In the genomic region with DNA sequence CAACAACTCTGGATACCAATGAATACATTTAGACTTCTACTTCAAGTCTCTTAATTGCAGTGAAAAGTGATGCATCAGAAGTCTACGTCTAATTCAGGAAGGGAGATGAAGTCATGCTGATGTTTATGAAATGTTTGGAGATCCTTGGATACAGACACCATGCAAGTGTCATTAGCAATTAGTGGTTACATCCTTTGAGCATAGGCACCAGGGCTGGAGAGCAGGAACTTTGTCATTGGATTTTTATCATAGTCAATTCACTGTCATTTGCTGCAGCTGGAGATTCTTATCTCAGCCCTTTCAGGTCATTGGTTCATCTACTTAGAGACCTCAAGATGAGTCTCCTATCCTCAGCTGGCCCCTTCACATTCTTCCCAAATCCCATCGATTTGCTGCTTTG, we compare ENCODE assay signal across 20 mouse cellular contexts. TPM values are rescaled to one million over a fixed set of nuclear protein-coding genes. Genes with fewer than 3 reads are reported as not detected.
DNase-seq lines count a peak whose midpoint lies in the region.
"Had no signal": no experiment of that assay in that cellular context is flagged by ENCODE, and none has a peak within 500 bp of the region (broad histone marks: within the 10 kb centered on the region; RNA-seq: fewer than 3 reads in every experiment).

No protein-coding gene starts in this region.

- DNase-seq in heart, adult 11 months, result peak; percentile 43
- no peak for DNase-seq in heart, postnatal 25 days (ENCODE audit: low spot score)
- peak; percentile 52 for DNase-seq in Muller cell, postnatal 12 days (ENCODE audit: inconsistent ontology term)
- peak; percentile 17 for DNase-seq in retina, embryonic 14.5 days (ENCODE audit: low spot score)
- no peak for DNase-seq in left cerebral cortex, adult 18-20 months (ENCODE audit: low spot score in 2 of 2)
- no peak for DNase-seq in kidney, postnatal 25 days
- no peak for DNase-seq in right cerebral cortex, postnatal 14 days
- DNase-seq: adrenal gland, adult 2 months; adrenal gland, postnatal 10 days; adrenal gland, postnatal 25 days; cerebellum, adult 11 months; cerebellum, adult 18-20 months; cerebellum, adult 8-10 months; cerebellum, adult 9-11 months; cerebellum, postnatal 14 days; cerebellum, postnatal 36 days; embryo, embryonic 11 days; forebrain, postnatal 0 days had no signal

- intact Hi-C loops in heart, postnatal 25 days (cut with DNase I), result no loop called here

RNA-seq across cellular contexts. Expression of gene Lama4, which starts 30.6 kb away (rescaled TPM):
- total RNA-seq in heart, postnatal 25 days (2021), result 10 to 100 TPM; 72.6 to 81.7 TPM
- total RNA-seq in left cerebral cortex, adult 18-20 months (2021), result 1 to 10 TPM; 8.6 to 9.5 TPM
- total RNA-seq: common myeloid progenitor, adult 5-6 weeks; MEL had no signal

Comparison
In these comparisons a context has a peak if more than half of its experiments do, and no peak if none do; other contexts are left out.
1. DNase-seq: peak in heart, adult 11 months (single experiment), Muller cell, postnatal 12 days (single experiment) and retina, embryonic 14.5 days (single experiment); none in heart, postnatal 25 days (single experiment), left cerebral cortex, adult 18-20 months (0 of 2), kidney, postnatal 25 days (0 of 2) and right cerebral cortex, postnatal 14 days (single experiment).
2. RNA of gene Lama4, which starts 30.6 kb away (total RNA-seq): 72.6 to 81.7 TPM in heart, postnatal 25 days; 8.6 to 9.5 TPM in left cerebral cortex, adult 18-20 months; every median in the first group is over 4 times any median in the second.